Mouse (Mus musculus) G1E (cell line): ENCODE results near the gene Slc4a4. TPM values are rescaled to one million over a fixed set of nuclear protein-coding genes. Genes with fewer than 3 reads are reported as not detected.

ENCODE experiments used
- ATAC-seq: 2 replicates; pipeline ENCODE4 v1.8.0; 2016; ENCODE audit warnings: mild to moderate bottlenecking; ENCODE audit not compliant: insufficient number of reproducible peaks, poor library complexity, low FRiP score, severe bottlenecking; ENCODE audit errors: extremely low read depth
- DNase-seq: peaks from one replicate; pipeline ENCODE4 v3.0.0; 2012; ENCODE audit warnings: low spot score
- H3K27me3 ChIP-seq: 2 replicates; pipeline ENCODE4 v1.6.1; 2012; ENCODE audit warnings: mild to moderate bottlenecking, low read length, inconsistent platforms; ENCODE audit not compliant: insufficient read depth
- H3K36me3 ChIP-seq: replicated peaks from 2 replicates; pipeline ENCODE3; 2012; ENCODE audit warnings: mild to moderate bottlenecking, inconsistent platforms
- H3K4me1 ChIP-seq: 2 replicates; pipeline ENCODE4 v1.6.1; 2012; ENCODE audit warnings: low read depth, low read length, inconsistent platforms, mixed read lengths; ENCODE audit not compliant: insufficient read depth
- H3K4me3 ChIP-seq: 2 replicates; pipeline ENCODE4 v1.5.1; 2012; ENCODE audit warnings: low read depth, mild to moderate bottlenecking, inconsistent platforms, low read length, moderate library complexity, mixed read lengths
- H3K9me3 ChIP-seq: replicated peaks from 2 replicates; pipeline ENCODE4 v1.6.1; 2012; ENCODE audit warnings: inconsistent platforms
- CTCF ChIP-seq: IDR thresholded peaks from 2 replicates; pipeline ENCODE4 v1.5.1; 2012; ENCODE audit warnings: low read depth, low read length, inconsistent platforms, mixed read lengths
- GATA1 ChIP-seq: IDR thresholded peaks from 2 replicates; pipeline ENCODE4 v1.6.1; 2012; ENCODE audit warnings: borderline replicate concordance, low read length, inconsistent platforms, mixed read lengths
- GATA2 ChIP-seq: IDR thresholded peaks from 2 replicates; pipeline ENCODE4 v1.6.1; 2012; ENCODE audit warnings: low read depth, low read length, inconsistent platforms, borderline replicate concordance
- POLR2AphosphoS5 ChIP-seq: IDR thresholded peaks from 2 replicates; pipeline ENCODE4 v1.6.1; 2012; ENCODE audit warnings: low read depth, low read length, inconsistent platforms; ENCODE audit not compliant: insufficient replicate concordance
- TAL1 ChIP-seq: conservative IDR thresholded peaks from 2 replicates; pipeline ENCODE4 v1.6.1; 2012; ENCODE audit warnings: low read depth, low read length, inconsistent platforms, mixed read lengths
- polyA plus RNA-seq: library from polyadenylated mRNA; stranded (reverse); fragments of >175 nt; gene quantifications from 2 replicates; pipeline ENCODE4 v1.2.3, GENCODE M21; 2012
- total RNA-seq, 2 experiments: library from RNA; stranded (forward) in 1 of 2; stranded (reverse) in 1 of 2; fragments of 200-1000 nt in 1 of 2; fragments of >200 nt in 1 of 2; fragmentation: Nextera tagmentation in 1 of 2; gene quantifications; 2 replicates each; pipeline ENCODE4 v1.2.3; 2014 to 2017

The Slc4a4 gene
- total and polyA plus RNA-seq, 3 experiments: 0.11 TPM; not detected in 2

GRCm38 (mm10) chr5:88996246-88996645 lies 109.6 kb downstream of the Slc4a4 start:
- DNase-seq (no peak), ATAC-seq (no peak)
- no peaks in the 10 kb centered on the region for H3K4me1 ChIP-seq
- no peaks in the 10 kb centered on the region for H3K36me3 ChIP-seq
- no peak for TF ChIP-seq POLR2AphosphoS5
- H3K27me3 ChIP-seq: no peaks in the 10 kb centered on the region
- H3K9me3 ChIP-seq: peaks cover 30% of the 10 kb centered on the region
- H3K4me3 ChIP-seq: no peak overlapping the region

DNA sequence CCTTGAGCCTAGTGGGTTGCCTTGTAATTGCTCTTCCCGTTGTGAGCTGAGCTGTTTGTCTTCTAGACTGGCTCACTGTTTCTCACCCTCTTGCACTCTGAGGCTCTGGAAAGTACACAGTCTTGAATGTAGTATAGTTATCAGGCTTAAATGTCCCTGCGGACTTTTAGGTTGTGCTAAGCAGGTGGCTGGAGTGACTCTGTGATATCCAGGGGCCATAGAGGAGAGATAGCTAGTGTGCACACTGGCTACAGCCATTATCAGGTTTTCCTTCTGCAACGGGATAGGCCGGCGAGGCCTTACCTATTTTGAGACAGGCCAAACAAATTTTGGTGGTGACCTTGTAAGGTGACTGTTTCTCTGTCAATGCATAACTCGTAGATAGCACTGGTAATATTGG lies 110.7 kb downstream of the Slc4a4 start:
- TF ChIP-seq GATA2: no peak
- no peak for TF ChIP-seq POLR2AphosphoS5
- no peak for TF ChIP-seq CTCF
- no peak for TF ChIP-seq TAL1
- TF ChIP-seq GATA1: no peak
- Histone ChIP-seq H3K9me3 (peaks cover 30% of the 10 kb centered on the region), H3K4me3 (no peak overlapping the region), H3K27me3 (no peaks in the 10 kb centered on the region), H3K4me1 (no peaks in the 10 kb centered on the region), H3K36me3 (no peaks in the 10 kb centered on the region)
- no peak for ATAC-seq
- no peak for DNase-seq

GRCm38 (mm10) chr5:88999793-89000192 lies 113.2 kb downstream of the Slc4a4 start:
- DNase-seq: no peak
- no peaks in the 10 kb centered on the region for H3K4me1 ChIP-seq
- H3K36me3 ChIP-seq: no peaks in the 10 kb centered on the region
- no peak overlapping the region for H3K4me3 ChIP-seq
- TF ChIP-seq GATA2 (no peak), POLR2AphosphoS5 (no peak), GATA1 (no peak), CTCF (no peak), TAL1 (no peak)
- H3K27me3 ChIP-seq: no peaks in the 10 kb centered on the region
- peaks cover 19% of the 10 kb centered on the region for H3K9me3 ChIP-seq
- no peak for ATAC-seq

DNA sequence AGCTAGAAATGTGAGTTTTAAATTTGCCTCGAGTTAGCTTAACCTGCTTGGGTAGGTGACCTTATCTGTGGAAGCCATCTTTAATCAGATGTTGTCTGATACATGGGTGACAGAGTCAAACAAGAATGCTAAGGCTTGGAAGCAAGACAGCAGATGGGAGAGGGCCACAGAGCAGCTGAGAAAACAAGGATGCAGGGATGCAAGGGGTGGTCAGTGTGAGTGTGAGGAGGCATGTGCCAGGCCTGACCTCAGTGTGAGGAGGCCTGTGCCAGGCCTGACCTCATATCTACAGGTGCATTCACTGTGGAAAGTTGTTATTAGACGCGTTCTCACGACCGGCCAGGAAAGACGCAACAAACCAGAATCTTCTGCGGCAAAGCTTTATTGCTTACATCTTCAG lies 114.0 kb downstream of the Slc4a4 start:
- no peak overlapping the region for H3K4me3 ChIP-seq
- TF ChIP-seq GATA1 (no peak), POLR2AphosphoS5 (no peak), GATA2 (no peak), CTCF (no peak), TAL1 (no peak)
- DNase-seq: no peak
- peaks cover 19% of the 10 kb centered on the region for H3K9me3 ChIP-seq
- ATAC-seq: no peak
- no peaks in the 10 kb centered on the region for H3K4me1 ChIP-seq
- H3K27me3 ChIP-seq: no peaks in the 10 kb centered on the region
- H3K36me3 ChIP-seq: no peaks in the 10 kb centered on the region

- no peak for ATAC-seq
- no peak overlapping the region for H3K4me3 ChIP-seq
- TF ChIP-seq GATA1 (no peak), GATA2 (no peak), POLR2AphosphoS5 (no peak), CTCF (no peak), TAL1 (no peak)
Measured at GRCm38 (mm10) chr5:89010116-89010515, 123.5 kb downstream of the Slc4a4 start.

GRCm38 (mm10) chr5:89012456-89012855 lies 125.8 kb downstream of the Slc4a4 start:
- Histone ChIP-seq H3K27me3 (no peaks in the 10 kb centered on the region), H3K36me3 (no peaks in the 10 kb centered on the region), H3K4me1 (no peaks in the 10 kb centered on the region), H3K9me3 (peaks cover 10% of the 10 kb centered on the region), H3K4me3 (no peak overlapping the region)
- TF ChIP-seq TAL1 (no peak), POLR2AphosphoS5 (no peak), GATA2 (no peak)
- ATAC-seq: no peak
- no peak for DNase-seq

More at GRCm38 (mm10) chr5:89010116-89010515, 123.5 kb downstream of the Slc4a4 start:
- H3K9me3 ChIP-seq: peaks cover 8% of the 10 kb centered on the region
- DNase-seq: no peak
- no peaks in the 10 kb centered on the region for H3K27me3 ChIP-seq
- H3K36me3 ChIP-seq: no peaks in the 10 kb centered on the region
- H3K4me1 ChIP-seq: no peaks in the 10 kb centered on the region

DNA sequence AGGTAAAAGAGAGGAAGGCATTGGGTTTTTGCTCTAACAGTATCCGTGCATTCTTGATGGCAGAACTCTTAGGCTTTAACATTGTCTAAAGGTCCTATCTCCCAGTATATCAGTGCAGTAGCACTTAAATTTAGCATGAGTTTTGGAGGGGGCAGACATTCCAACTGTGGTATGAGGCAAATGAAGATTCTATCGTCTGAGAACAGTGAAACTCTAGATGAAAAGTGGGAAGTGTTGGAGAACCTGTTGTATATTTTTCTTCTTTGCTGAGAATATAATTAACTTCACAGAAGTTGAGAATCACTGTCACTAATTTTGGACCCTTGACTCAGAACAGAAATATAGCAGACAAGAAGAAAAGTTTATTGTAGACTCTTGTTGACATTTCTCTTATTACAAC lies 128.2 kb downstream of the Slc4a4 start:
- no peaks in the 10 kb centered on the region for H3K27me3 ChIP-seq
- peaks cover 8% of the 10 kb centered on the region for H3K9me3 ChIP-seq
- H3K36me3 ChIP-seq: no peaks in the 10 kb centered on the region
- no peak overlapping the region for H3K4me3 ChIP-seq
- DNase-seq: no peak
- no peak for ATAC-seq
- H3K4me1 ChIP-seq: no peaks in the 10 kb centered on the region
- TF ChIP-seq POLR2AphosphoS5 (no peak), GATA2 (no peak), CTCF (no peak), TAL1 (no peak), GATA1 (no peak)
